Mouse (Mus musculus) gonadal fat pad, adult 2 months (tissue): Measurements from ENCODE around the gene Slc9a4. TPM values are rescaled to one million over a fixed set of nuclear protein-coding genes. Genes with fewer than 3 reads are reported as not detected.
"Not testable (repeated sequence)": the region's sequence is repeated elsewhere in the genome, so short reads cannot be mapped to it uniquely, and the experiment has no call there.

ENCODE experiments used
- DNase-seq: peaks from one replicate; pipeline ENCODE4 v3.0.0-alpha.2; 2012; ENCODE audit warnings: low read depth
- polyA plus RNA-seq: library from polyadenylated mRNA; depleted of rRNA; stranded (reverse); fragments of >200 nt; gene quantifications from 2 replicates; pipeline ENCODE4 v1.2.3, GENCODE M21; 2012; rRNA removed

The Slc9a4 gene
- polyA plus RNA-seq, 1 experiment: 0.92 TPM

GRCm38 (mm10) chr1:40650803-40651497, 71.1 kb downstream of the Slc9a4 start:
- DNase-seq: no peak

DNA sequence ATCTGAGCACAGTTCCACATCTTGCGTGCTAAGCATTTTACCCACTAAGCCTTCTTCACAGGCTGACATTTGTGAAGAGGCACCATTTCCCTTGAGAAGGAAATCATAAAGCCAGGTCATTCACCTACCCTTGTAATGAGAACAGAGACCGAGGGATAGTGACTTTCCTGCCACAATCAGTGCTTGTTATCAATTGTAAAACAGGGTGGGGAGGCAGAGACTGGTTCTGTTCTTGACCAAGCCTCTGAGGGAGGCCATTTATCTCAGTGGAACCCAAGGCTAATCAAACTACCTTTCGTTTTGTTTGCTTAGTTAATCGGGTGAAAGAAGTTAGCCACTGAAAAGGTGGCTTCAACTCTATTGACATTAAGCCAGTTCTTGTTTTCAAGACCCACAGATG, 77.2 kb downstream of the Slc9a4 start:
- DNase-seq: no peak

DNA sequence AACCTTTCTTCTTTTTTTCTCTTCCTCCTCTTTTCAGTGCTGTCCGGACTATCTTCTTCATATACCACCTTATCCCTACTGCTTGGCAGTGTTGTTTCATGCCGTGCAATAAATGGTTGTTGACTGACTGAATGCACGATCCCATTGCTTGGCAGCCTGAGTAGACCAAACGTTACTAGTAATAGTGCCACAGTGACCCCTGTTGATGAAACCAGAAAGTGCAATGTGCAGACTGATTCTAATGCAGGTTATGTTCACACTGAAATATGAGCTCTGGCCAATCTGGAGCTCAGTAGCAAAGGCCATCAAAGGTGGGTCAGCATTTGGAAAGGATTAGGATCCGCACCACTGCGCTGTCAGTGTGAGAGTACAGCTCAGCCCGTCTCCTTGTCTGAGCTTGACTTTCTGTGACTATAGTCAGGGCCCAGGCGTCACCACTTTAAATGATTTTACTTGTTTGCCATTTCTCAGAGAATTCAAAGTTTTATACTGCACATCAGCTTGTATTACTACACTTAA, 78.2 kb downstream of the Slc9a4 start:
- no peak for DNase-seq

DNA sequence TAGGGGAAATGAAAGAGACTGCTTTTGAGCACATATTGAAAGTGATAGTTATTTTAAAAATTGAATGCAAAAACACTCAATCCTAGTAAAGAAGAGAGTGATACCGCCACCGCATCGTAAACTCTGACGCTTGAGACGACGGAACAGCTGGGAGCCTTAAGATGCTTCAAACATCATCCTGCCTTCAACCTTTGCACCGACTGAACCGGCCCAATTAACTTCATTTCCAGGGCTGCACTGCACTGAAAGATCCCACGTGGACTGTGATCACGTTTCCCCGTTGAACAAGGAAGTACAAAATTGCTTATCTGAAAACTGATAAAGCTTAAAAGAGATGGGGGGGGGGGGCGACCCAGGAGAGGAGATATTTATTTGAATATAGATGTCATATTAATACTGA, 79.1 kb downstream of the Slc9a4 start:
- no peak for DNase-seq

- no peak for DNase-seq
These were observed 79.6 kb downstream of the Slc9a4 start for GRCm38 (mm10) chr1:40659496-40659895.

DNA sequence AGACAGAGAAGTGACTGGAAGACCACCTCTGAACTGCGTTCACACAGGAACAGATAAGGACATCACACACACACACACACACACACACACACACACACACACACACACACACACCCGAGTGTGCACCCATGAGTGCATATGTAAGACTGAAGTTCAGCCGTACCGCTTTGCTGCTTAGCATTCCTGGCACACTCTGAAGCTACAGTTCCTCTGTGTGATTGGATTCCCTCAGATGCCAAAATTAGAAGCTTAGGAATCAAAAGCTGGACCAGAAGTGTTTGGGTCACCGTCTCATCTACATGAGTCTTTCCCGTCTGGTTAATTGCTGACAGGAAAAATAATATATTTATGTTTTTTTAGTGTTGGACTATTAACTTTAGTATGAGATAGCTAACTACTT, 81.0 kb downstream of the Slc9a4 start:
- no peak for DNase-seq

DNA sequence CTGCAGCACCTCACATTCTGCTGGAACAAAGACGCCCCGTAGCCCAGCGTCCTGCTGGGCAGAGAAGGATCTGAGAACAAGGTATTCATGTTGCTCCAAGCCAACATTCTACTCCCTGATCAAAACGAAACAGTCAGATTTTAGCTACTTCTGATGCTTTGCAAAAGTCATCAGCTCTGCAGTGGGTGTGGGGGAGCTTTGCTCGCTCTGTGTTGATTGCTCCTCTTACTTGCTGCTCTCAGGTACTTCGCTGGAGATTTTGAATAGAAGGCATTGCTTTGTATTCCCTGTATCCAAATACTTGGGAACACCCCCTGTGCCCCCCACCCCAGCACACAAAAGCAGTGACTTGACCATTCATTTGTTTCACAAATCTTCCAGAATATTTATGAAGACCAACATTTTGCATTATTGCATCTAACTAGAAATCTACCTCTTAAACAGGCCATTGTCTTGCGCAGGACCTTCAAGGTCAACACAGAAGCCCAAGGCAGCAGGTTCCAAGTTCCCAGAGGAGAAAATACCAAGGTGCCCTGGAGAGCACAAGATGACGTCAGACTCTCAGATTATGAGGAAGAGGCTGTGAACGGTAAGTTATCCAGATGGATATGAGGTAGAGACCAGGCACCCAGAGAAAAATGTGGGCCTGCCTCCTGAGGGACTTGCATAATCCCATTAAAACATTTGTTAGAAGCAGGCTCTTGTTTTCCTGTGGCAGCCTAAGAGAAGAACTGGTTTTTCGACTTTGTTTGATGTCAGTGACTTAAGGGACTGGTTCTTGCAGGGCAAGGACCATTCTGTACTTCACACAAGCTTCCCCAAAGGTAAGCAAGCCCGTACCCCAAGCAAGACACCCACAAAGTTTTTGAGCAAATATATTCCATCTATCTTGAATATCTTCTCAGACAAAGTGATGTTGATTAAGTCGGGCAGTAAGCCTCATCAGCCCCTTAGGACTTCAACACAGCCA, 85.8 kb downstream of the Slc9a4 start:
- no peak for DNase-seq

- not testable (repeated sequence) for DNase-seq
These were observed 87.6 kb downstream of the Slc9a4 start for GRCm38 (mm10) chr1:40667442-40667841.

- no peak for DNase-seq
These were observed 90.1 kb downstream of the Slc9a4 start for GRCm38 (mm10) chr1:40670025-40670424.

- DNase-seq: no peak
These were observed 91.6 kb downstream of the Slc9a4 start for GRCm38 (mm10) chr1:40671490-40671889.

DNA sequence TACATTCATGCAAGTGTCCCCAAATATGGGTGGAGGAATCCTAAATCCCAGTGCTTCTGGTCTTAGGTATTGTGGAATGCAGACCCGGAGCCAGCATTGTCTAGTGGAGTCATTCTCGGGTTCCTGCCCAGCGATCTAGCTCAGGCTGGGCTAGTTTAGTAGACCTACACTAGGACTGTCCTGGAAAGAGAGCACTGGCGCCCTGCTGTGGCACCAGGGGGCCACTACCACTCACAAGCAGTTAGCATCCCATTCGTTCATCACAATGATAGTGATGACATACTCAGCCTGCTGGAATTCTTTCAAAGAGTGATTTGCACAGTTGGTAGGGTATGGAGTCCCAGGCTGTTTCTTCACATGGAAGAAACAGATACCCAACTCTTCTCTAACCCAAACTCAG, 97.4 kb downstream of the Slc9a4 start:
- DNase-seq: no peak

Other genes with a start within 250 kb of the Slc9a4 start
- gene Il1rl1, start 150.5 kb upstream of the Slc9a4 start, polyA plus RNA-seq: 0.93 and 1.3 TPM in 2 replicates
- 0.82 and 0.97 TPM in 2 replicates for gene Il18r1, start 114.5 kb upstream of the Slc9a4 start, polyA plus RNA-seq
- 0.27 and 0.36 TPM in 2 replicates for gene Il18rap, start 64.7 kb upstream of the Slc9a4 start, polyA plus RNA-seq
- 15.0 and 18.1 TPM in 2 replicates for gene Slc9a2, start 100.5 kb downstream of the Slc9a4 start, polyA plus RNA-seq
- 5.9 and 6.1 TPM in 2 replicates for gene Mfsd9, start 210.6 kb downstream of the Slc9a4 start, polyA plus RNA-seq
- 20.1 and 47.6 TPM in 2 replicates for gene Tmem182, start 225.5 kb downstream of the Slc9a4 start, polyA plus RNA-seq